Mouse (Mus musculus) ovary, postnatal 36 days (tissue): ENCODE results near the gene Phactr2.
"Not testable (repeated sequence)": the region's sequence is repeated elsewhere in the genome, so short reads cannot be mapped to it uniquely, and the experiment has no call there.

Source experiments
- DNase-seq: peaks from one replicate; pipeline ENCODE4 v3.0.0; 2022; ENCODE audit warnings: low spot score, mixed read lengths

Gene Phactr2

DNA sequence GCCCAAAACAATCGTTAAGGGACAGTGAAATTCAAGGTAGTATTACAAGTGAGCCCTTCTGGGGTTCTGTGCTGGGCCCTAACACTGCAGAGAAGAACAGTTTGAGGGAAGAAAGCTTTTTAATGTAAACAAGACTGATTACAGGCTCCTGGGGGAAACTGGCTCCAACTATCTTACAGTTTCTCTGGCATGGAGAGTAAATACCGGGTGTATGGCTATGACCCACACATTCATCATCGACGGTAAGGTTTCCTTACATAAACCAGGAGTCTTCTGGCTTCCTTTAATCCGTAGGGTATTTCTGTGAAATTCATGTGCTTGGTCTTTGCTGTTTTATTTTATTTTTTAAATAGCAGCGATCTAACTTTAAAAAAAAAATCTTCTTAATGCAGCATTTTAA, 261.4 kb downstream of the Phactr2 start:
- no peak for DNase-seq

DNA sequence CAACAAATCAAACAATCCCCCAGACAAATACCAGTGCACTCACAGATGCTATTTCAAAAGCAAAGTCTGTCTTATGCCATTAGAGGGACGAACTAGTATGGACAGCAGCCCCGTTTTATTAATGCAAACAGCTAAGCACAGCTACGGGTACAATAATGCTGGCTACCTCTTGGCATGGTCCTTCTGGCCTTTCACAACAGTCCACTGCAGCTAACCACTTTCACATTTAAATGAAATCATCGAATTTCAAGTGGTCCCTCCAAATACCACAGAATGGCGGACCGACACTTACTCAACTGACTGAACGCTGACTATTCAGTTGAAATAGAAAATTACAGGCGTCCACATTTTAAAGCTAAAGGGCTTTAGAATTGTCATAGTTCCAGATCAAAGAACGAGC, 261.9 kb downstream of the Phactr2 start:
- DNase-seq = no peak

DNA sequence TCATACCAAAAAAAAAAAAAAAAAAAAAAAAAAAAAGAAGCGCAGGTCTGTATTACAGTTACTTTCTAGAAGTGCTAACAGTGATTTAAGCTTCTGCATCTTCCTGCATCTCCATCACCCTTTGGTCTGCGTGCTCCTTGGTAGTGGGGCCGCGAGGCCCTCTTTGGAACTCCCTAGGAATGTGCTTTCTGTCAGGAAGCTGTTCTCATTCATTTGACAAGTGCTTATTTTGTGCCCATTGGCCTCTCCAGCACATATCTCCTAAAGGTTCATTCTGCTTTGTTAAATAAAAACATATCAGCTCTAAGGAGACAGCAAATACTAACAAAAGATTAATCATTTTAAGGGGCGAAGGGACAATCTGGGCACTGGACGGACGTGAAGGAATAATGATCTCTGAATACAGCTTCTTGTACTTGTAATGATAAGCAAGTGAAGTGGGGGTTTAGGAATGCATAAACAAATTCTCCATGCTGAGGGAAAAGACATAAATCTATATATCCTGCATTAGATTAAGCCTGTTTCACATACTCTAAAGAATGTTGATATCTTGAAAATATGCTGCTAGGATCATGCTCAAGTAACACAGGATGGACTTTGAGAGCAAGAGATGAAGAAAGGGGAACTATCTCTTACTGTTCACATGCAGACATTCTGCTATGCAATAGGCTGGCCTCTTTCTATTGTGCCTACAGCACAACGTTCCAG, 264.1 kb downstream of the Phactr2 start:
- no peak for DNase-seq

DNA sequence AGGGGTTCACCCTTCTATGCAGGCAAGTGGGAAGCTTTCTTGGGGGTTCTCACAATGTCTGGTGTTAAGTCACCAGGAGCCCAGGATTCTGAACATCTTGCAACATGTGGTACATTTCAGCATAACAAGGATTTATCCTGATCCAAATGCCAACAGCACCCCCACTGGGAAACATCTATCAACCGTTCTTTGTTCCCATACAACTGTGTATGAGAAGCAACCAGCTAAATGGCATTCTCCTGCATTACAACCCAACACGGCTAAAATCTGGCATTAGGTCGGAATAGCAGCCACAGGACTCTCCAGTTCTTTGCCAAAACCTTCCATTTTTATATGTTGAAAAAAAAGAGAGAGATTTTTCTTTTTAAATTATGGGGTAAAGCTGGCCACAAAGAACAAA, 264.7 kb downstream of the Phactr2 start:
- no peak for DNase-seq

DNA sequence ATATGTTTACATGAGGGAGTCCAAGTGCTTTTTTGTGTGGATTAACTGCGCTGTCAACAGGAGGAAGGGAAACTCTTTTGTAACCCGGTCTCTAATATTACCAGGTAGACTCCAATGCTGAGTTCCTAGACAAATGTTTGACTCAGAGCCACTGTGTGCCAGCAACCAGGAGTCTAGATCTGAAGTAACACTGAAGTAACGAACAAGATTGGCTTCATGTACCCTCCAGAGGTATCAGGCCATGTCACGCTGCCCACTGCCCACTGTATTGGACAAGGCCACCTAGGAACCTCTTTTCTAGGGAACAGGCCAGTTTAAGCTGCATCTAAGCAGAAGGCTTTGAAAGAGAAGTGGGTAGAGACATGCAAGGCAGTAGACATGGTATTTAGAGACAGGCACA, 265.2 kb downstream of the Phactr2 start:
- DNase-seq = no peak

DNA sequence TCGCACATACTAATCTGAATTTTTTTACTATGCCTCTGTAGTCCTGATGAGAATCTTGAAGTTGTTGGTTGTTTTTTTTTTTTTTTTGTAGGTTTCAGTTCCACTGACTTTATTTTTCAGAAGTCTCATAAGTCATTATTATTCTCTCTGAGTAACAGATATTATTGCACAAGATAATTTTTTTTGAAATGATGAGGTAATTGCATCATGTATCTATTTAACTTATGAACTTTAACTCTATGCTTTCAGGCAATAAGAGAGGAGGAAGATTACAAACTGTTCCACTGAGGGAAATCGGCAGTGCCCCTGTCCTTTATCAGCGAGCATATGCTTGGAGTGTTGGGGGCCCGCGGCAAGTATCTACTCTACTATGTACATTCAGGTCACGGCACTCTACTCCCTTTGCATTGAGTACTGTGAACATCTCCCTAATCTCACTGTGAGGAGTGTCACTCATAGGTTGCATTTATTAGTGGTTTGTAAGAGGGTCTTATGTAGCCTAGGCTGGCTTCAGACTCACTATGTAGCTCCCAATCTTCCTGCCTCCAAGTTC, 272.4 kb downstream of the Phactr2 start:
- DNase-seq = no peak

DNA sequence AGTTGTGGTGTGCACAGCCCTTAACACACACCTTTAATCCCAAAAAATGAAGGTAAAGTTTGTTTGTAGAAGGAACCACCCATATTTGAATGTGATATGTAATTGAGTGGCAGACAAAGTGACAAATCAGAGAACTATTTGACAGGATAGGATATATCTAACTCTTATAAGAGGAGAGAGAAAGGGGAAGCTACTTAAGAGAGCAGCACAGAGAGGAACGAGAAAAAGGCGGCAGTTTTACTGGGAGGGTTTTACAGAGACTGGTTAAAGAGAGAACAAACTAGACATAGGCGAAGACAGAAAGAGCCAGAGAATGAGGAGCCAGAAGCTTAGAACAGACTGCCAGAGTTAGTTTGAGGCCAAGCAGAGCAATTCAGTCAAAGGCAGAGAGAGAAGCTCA, 273.4 kb downstream of the Phactr2 start:
- no peak for DNase-seq

DNA sequence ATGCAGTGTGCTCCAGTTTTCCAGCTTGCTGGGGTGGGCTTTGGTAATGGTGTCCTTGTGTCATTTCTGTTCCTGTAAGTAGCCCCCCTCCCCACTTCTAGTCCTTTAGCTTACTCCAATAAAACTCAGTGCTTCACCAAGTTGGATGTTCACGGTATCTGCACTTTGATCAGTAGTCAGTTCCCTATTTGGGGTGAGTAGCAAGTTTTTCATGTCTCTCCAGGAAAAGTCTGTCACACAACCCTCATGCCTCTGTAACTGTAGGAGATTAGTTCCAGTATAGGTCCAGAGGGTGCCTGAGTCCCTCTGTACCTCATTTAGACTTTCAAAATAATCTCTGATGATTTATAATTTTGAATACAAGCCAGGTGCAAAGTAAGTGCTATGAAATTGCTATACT, 275.0 kb downstream of the Phactr2 start:
- no peak for DNase-seq

DNA sequence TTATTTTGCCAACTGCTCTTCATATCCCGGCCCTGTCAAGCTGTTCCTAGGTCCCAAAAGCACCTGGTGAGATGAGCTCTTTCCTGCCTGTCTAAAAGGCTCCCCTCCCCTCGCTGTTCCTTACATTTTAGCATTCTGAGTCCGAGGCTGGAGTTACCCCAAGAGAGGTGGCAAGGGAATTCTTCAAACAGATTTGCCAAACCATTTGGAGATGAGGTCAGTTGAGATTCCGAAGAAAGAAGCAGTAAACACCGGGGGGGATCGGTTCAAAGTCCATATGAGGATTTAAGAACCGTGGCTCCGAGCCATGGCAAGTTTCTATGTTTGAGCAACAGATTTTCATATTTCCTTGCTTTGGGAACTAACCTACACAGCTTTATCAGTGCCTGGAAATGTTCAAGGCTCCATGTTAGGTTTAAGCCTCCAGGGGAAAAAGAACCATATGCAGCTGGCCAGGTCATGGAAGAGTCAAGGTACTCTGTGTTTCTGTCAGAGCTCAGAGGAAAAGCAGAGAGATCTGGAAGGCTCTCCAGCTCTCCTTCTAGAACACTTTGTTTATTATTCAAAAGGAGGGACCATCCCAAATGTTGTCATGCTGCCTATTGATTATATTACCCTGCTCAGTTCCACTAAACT, 277.2 kb downstream of the Phactr2 start:
- no peak for DNase-seq

DNA sequence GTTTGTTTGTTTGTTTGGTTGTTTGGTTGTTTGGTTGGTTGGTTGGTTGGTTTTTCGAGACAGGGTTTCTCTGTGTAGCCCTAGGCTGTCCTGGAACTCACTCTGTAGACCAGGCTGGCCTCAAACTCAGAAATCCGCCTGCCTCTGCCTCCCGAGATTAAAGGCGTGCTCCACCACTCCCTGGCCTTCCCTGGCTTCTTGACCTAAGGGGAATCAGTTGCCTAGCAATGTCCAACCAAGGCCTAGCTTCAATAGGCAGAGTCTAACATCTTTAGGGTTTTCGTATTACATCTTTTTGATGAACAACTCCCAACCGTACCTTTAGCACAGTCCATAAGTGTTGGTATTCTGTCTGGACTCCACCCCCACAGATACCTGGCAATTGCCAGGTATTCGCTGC, 280.7 kb downstream of the Phactr2 start:
- DNase-seq = not testable (repeated sequence)

DNA sequence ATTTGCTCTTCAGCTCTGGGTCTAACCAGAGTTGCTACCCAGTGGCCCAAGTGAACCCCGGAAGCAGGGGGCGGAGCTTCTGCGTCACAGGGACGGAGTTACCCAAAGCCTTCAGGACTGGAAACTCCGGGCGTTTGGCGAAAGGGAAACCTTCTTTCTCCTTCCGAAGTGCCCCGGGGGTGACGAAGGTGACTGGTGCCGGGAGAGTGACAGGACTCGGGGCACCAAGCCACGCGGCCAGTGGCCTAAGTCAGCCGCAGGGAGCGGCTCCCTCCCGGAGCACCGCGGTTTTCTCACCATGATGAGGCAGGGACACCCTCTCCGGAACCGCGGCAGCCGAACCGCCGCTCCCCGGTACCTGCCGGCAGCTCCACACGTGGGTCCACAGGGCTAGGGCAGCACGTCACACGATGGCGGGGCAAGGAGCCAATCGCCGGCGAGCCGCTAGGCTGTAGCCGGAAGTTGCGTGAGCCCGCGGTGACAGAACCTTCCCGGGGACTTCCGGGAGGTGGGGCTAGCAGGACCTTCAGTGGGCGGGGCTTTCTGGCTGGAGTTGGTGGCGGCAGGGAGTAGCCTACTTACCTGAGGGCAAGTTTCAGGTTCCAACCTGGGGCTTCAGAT, 281.4 kb downstream of the Phactr2 start, which contains the start of gene Ltv1:
TSS of gene Ltv1 (minus strand) at position 438 of the 621 bp plus-strand sequence.
- peak; percentile 94 for DNase-seq

DNA sequence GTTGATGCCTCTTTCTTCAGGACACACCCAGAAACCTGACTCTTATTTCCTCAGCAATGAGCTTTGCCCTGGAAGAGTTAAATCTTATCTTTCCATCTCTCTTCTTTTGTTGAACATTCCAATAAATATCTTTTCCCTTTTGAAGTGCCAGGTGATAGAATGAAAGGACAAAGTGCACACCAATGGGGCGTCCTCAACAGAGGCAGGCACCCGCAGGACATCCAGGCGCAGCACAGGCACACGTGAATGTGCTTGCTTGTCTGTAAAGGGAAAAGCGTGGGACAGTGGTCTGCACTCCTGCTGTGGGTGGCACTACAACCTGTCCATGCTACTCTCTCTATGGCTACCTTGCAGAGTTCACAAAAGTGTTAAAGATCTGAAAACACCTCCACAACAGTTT, 284.3 kb downstream of the Phactr2 start:
- no peak for DNase-seq

DNA sequence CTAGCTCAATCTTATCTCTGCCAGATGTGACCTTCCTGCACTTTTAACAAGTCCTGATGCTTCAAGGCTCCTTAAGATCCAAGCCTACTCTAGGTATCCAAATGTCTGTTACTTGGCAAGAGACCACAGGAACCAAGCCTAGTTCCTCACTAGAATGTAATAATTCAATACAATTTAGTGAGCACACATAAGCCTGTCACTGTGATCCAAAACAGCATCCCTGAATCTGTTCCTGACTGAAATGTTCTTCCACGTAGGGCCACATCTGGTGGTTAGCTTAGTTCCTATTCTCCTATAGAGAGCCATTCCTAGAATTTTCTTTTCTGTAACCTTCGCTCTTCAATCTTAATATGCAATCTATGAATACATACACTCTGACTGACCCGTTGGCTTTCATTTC, 287.5 kb downstream of the Phactr2 start:
- no peak for DNase-seq

DNA sequence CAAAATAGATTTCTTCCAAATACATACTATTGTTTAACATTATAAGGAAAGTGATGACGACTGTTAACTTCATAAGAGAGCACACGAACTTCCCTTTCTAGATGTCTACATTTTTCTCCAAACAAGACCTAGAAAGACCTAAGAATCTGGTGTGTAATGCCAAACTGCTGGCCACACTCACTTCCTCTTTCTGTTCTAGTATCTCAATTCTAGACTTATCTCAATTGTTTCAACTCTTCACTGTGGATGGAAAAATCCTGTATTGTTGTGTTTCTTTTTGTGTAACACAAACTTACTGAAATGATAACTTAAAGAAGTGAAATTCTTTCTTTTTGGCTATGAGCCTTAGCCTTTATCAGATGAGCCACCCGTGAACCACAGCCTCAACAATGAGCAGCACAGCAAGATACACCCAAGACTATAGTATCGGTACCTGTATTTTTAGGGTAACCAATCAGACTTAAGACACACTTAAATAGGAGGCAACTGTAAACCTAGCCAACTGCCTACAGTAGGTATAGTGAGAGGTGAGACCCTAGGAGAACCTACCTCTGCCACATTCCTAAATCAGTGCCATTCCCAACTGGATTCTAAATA, 289.9 kb downstream of the Phactr2 start:
- DNase-seq = no peak

DNA sequence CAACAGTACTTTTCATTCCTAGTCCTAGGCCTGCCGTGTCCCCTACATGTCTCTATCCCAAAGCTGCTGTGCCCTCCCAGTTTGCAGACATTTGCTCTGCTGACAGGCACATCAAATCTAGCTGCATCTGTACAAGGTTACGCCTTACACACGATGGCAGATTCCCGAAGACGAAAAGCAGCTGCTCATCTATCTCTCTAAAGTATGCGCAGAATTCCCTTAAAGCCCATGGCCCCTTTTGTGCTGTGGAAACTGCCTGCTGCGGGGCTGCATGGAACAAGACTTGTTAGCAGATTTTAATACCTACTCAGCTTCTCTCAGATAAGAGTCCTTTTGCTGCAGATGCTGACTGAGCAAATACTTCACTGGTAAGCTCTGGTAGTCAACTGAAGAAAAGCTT, 294.0 kb downstream of the Phactr2 start:
- no peak for DNase-seq

DNA sequence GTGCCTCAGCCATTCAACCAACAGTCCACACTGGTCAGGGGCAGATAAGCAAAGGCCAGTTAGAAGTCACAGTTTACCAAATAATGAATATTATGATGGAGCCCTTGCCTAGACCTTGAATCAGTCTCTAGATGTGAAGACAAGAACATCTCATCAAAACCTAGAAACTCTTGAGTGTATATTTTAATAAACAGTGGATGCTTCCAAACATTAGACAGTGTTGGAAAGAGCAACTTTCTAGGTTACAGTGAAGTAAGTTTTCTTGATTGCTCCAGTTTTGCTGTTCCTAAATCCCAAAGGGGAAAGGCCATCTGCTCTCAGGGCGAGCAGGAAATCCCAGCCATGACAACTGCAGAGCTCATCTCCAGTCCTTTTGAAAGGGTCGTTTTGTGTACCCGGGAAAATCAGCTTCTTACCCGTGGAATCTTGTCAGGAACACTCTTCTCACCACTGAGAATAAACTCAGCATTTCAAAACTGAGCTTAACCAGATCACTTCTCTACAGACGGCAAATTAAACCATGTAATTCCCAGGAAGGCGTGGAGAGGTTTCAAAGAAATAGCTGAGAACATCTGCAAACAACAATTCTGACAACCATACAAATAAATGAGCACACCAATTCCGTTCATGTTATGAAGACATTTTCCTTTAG, 296.1 kb downstream of the Phactr2 start, which contains the start of gene Zc2hc1b:
TSS of gene Zc2hc1b (minus strand) at position 51 of the 652 bp plus-strand sequence.
- DNase-seq = no peak

DNA sequence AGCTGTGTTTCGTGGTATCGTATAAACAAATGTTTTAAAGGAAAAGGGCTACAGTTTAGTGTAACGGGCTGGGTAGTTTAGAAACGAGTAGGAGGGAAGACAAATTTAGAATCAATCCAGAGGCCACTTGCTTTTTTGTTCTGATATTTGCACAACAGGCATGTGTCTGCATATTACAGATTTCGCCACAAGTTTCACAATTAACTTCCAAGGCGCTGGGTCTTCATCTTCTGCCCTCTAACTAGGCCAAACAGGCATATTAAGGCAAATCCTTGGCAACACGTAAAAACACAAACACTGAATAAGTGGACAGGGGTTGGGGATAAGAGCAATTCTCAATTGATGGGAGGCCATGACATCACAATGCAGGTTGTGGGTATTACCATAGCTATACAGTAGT, 298.3 kb downstream of the Phactr2 start:
- DNase-seq = no peak

DNA sequence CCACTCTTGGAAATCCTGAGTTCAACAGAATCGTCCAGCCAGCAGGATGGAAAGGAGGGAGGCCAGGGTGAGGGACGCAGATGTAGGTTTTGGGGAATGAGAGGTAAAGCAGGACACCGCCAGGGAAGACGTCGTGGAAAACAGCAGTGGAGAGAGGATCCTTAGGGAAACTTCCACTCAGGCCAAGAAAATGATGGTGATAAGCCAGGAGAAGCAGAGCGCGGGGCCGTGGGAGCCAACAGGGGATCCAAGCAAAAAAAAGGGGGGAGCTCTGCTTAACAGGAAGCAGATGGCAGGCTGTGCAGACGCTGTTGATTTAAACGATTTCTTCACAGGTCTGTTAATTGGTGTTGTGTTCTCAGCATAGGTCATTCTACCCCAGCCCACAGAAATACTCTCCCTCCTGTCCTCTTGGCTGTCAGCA, 301.4 kb downstream of the Phactr2 start:
- DNase-seq = no peak

DNA sequence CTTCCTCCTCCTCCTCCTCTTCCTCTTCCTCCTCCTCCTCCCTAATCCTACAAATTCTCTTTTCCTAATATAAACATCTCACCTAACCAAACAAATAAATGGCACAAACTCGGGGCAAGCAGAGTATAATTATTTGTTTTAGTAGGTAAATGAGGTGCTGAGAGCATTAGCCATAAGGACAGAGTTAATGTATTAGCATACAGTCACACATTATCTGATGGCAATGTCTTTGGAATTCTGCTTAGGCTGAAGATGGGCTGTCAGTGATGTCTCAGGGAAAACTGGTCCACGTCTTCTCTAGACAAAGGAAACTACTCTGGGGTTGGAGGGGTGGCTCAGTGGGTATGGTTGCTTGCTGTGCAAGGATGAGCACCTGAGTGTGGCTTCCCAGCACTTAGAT, 302.8 kb downstream of the Phactr2 start:
- DNase-seq = no peak

DNA sequence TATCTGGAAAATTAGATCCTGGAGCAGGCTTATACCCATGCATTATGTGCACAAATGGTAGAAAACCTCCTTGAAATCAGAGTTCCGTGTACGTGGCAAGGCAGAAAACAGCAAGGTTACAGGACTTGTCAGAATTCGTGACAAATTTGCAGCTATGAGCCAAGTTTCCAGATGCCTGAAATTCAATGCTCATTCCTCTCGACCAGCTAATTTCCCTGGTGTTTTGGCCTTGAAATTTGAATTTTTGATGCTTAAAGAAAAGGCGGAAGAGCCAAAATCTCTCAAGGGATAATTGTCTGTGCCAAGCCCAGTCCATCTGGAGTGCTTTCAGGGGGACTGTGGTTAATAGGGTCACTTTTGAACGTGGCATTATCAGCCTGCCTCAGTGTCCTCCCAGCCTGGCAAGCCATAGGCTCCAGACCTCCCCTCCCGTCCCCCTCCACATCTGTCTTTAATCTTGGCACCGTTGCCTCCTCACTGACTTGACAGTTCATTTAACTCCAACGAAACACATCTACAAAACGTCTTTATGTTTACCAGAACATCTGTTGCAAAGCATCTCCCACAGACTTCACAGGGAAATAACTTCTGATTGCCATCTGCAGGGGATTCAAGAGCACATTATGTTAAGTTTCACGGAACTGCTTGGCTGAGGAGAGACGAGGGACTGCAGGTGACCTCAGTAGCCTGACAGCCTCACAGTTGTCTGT, 303.3 kb downstream of the Phactr2 start:
- no peak for DNase-seq

DNA sequence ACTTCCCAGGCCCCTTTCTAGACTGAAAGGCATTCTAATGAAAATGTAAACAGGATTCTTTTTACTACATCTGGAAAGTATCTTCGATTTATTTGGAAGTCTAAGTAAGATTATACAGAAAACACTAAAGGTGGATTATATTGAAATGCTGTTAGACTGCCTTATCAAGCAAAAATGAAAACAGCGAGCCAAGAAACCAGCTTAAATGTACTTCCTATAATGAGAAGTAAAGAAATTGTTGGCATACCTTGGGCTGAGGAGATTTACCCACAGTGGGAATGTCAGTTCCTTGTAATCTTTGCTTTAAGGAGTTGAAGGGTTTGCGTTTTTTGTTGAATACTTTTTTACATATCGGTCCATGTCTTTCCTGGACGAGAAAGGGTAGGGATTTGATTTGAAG, 305.8 kb downstream of the Phactr2 start:
- no peak for DNase-seq
